Mouse (Mus musculus) MEL (cell line): ENCODE measurements at regions not wholly inside any gene's neighbourhood (a gene's known extent, or its start where the extent isn't known, plus 50 kb on each side); places are given as distances from the start of the nearest gene placed in this dataset.

Experiments
- DNase-seq: peaks from one replicate; pipeline ENCODE4 v3.0.0; 2011; ENCODE audit warnings: low read depth, low spot score
- H3K27ac ChIP-seq: 2 replicates; pipeline ENCODE4 v1.5.1; 2012; ENCODE audit warnings: low read depth, mild to moderate bottlenecking, control low read depth, low read length, moderate library complexity; ENCODE audit not compliant: control insufficient read depth
- H3K27me3 ChIP-seq, 2 experiments: fragments of 150-350 bp in 1 of 2; sonication (generic) in 1 of 2; 2 replicates each; pipeline ENCODE4 v1.6.1; 2012; ENCODE audit warnings: low read length in 2 of 2, mild to moderate bottlenecking in 2 of 2, improper control_type of control experiment in 1 of 2, moderate library complexity in 1 of 2; ENCODE audit not compliant: insufficient read depth in 2 of 2, control insufficient read depth in 1 of 2
- H3K36me3 ChIP-seq, 2 experiments: 2 replicates each; pipeline ENCODE4 v1.6.1; 2012 to 2014; ENCODE audit warnings: low read length in 2 of 2, improper control_type of control experiment in 1 of 2, inconsistent platforms in 1 of 2, mild to moderate bottlenecking in 1 of 2; ENCODE audit not compliant: insufficient read depth in 2 of 2, control insufficient read depth in 1 of 2
- H3K4me1 ChIP-seq, 2 experiments: fragments of 150-350 bp in 1 of 2; sonication (generic) in 1 of 2; 2 replicates each; pipeline ENCODE4 v1.6.1; 2012; ENCODE audit warnings: low read length in 2 of 2, improper control_type of control experiment in 1 of 2, mild to moderate bottlenecking in 1 of 2; ENCODE audit not compliant: insufficient read depth in 2 of 2, control insufficient read depth in 1 of 2
- H3K4me3 ChIP-seq, 2 experiments: fragments of 150-350 bp in 1 of 2; sonication (generic) in 1 of 2; 2 replicates each; pipeline ENCODE4 v1.5.1; 2012; ENCODE audit warnings: low read depth in 2 of 2, low read length in 2 of 2, mild to moderate bottlenecking in 2 of 2, moderate library complexity in 2 of 2, control low read depth in 1 of 2, improper control_type of control experiment in 1 of 2; ENCODE audit not compliant: control insufficient read depth in 1 of 2, insufficient read depth in 1 of 2
- H3K79me2 ChIP-seq: 2 replicates; pipeline ENCODE4 v1.6.1; 2012; ENCODE audit warnings: mild to moderate bottlenecking, low read length, moderate library complexity; ENCODE audit not compliant: control insufficient read depth, poor library complexity, insufficient read depth
- H3K9ac ChIP-seq: 2 replicates; pipeline ENCODE4 v1.6.1; 2012; ENCODE audit warnings: low read depth, mild to moderate bottlenecking, control low read depth, low read length, moderate library complexity; ENCODE audit not compliant: control insufficient read depth, poor library complexity, severe bottlenecking
- H3K9me3 ChIP-seq: fragments of 150-350 bp; sonication (generic); replicated peaks from 2 replicates; pipeline ENCODE4 v1.6.1; 2012; ENCODE audit warnings: mild to moderate bottlenecking, low read length, improper control_type of control experiment, moderate library complexity; ENCODE audit not compliant: insufficient read depth
- CHD1 ChIP-seq: IDR thresholded peaks from 2 replicates; pipeline ENCODE4 v1.6.1; 2012; ENCODE audit warnings: low read depth, mild to moderate bottlenecking, inconsistent platforms, low read length, improper control_type of control experiment
- CTCF ChIP-seq, 3 experiments: IDR thresholded peaks in 2 of 3; conservative IDR thresholded peaks in 1 of 3; 2 replicates each; pipeline ENCODE4 v1.5.1; 2011 to 2012; ENCODE audit warnings: low read length in 3 of 3, low read depth in 2 of 3, mild to moderate bottlenecking in 2 of 3, improper control_type of control experiment in 1 of 3, inconsistent platforms in 1 of 3, mixed read lengths in 1 of 3, moderate library complexity in 1 of 3; ENCODE audit not compliant: control insufficient read depth in 1 of 3, insufficient read depth in 1 of 3, poor library complexity in 1 of 3, severe bottlenecking in 1 of 3
- E2F4 ChIP-seq: IDR thresholded peaks from 2 replicates; pipeline ENCODE4 v1.6.1; 2011; ENCODE audit warnings: low read depth, low read length, improper control_type of control experiment, borderline replicate concordance
- ELF1 ChIP-seq: IDR thresholded peaks from 2 replicates; pipeline ENCODE4 v1.6.1; 2014; ENCODE audit warnings: low read depth, mild to moderate bottlenecking, inconsistent platforms, low read length, improper control_type of control experiment, moderate library complexity
- HCFC1 ChIP-seq: IDR thresholded peaks from 2 replicates; pipeline ENCODE4 v1.6.1; 2012; ENCODE audit warnings: low read depth, mild to moderate bottlenecking, inconsistent platforms, low read length, improper control_type of control experiment, moderate library complexity
- JUND ChIP-seq: IDR thresholded peaks from 2 replicates; pipeline ENCODE4 v1.6.1; 2011; ENCODE audit warnings: low read depth, mild to moderate bottlenecking, improper control_type of control experiment, low read length
- MAFK ChIP-seq: IDR thresholded peaks from 2 replicates; pipeline ENCODE4 v1.6.1; 2011; ENCODE audit warnings: low read depth, mild to moderate bottlenecking, low read length, improper control_type of control experiment, borderline replicate concordance
- MAX ChIP-seq: IDR thresholded peaks from 2 replicates; pipeline ENCODE4 v1.6.1; 2011; ENCODE audit warnings: low read length, improper control_type of control experiment
- MAZ ChIP-seq: IDR thresholded peaks from 2 replicates; pipeline ENCODE4 v1.6.1; 2012; ENCODE audit warnings: low read depth, mild to moderate bottlenecking, inconsistent platforms, low read length, improper control_type of control experiment
- MYC ChIP-seq: IDR thresholded peaks from 2 replicates; pipeline ENCODE4 v1.6.1; 2011; ENCODE audit warnings: low read depth, mild to moderate bottlenecking, low read length, improper control_type of control experiment, moderate library complexity
- NRF1 ChIP-seq: IDR thresholded peaks from 2 replicates; pipeline ENCODE4 v1.6.1; 2014; ENCODE audit warnings: low read depth, mild to moderate bottlenecking, inconsistent platforms, low read length, improper control_type of control experiment, moderate library complexity; ENCODE audit not compliant: poor library complexity, insufficient read depth, severe bottlenecking
- POLR2A ChIP-seq, 2 experiments: IDR thresholded peaks; 2 replicates each; pipeline ENCODE4 v1.6.1; 2011 to 2012; ENCODE audit warnings: low read length in 2 of 2, mild to moderate bottlenecking in 2 of 2, control low read depth in 1 of 2, improper control_type of control experiment in 1 of 2, low read depth in 1 of 2, moderate library complexity in 1 of 2; ENCODE audit not compliant: control insufficient read depth in 1 of 2, insufficient read depth in 1 of 2, poor library complexity in 1 of 2
- RCOR1 ChIP-seq: IDR thresholded peaks from 2 replicates; pipeline ENCODE4 v1.6.1; 2012; ENCODE audit warnings: low read depth, mild to moderate bottlenecking, inconsistent platforms, low read length, improper control_type of control experiment
- SIN3A ChIP-seq: IDR thresholded peaks from 2 replicates; pipeline ENCODE4 v1.6.1; 2012; ENCODE audit warnings: low read length, improper control_type of control experiment, inconsistent platforms
- TAL1 ChIP-seq: IDR thresholded peaks from 2 replicates; pipeline ENCODE4 v1.6.1; 2012; ENCODE audit warnings: mild to moderate bottlenecking, inconsistent platforms, low read length, moderate library complexity, mixed read lengths
- TCF12 ChIP-seq: IDR thresholded peaks from 2 replicates; pipeline ENCODE4 v1.6.1; 2014; ENCODE audit warnings: low read depth, mild to moderate bottlenecking, inconsistent platforms, low read length, improper control_type of control experiment, moderate library complexity
- UBTF ChIP-seq: IDR thresholded peaks from 2 replicates; pipeline ENCODE4 v1.6.1; 2012; ENCODE audit warnings: low read depth, mild to moderate bottlenecking, inconsistent platforms, low read length, improper control_type of control experiment, moderate library complexity, borderline replicate concordance; ENCODE audit not compliant: insufficient read depth
- USF1 ChIP-seq: IDR thresholded peaks from 2 replicates; pipeline ENCODE4 v1.6.1; 2014; ENCODE audit warnings: low read depth, mild to moderate bottlenecking, inconsistent platforms, low read length, improper control_type of control experiment, moderate library complexity
- USF2 ChIP-seq, 2 experiments: IDR thresholded peaks; 2 replicates each; pipeline ENCODE4 v1.6.1; 2011 to 2012; ENCODE audit warnings: improper control_type of control experiment in 2 of 2, low read length in 2 of 2, borderline replicate concordance in 1 of 2, inconsistent platforms in 1 of 2, low read depth in 1 of 2, mild to moderate bottlenecking in 1 of 2; ENCODE audit not compliant: insufficient read depth in 1 of 2
- ZC3H11A ChIP-seq: IDR thresholded peaks from 2 replicates; pipeline ENCODE4 v1.6.1; 2012; ENCODE audit warnings: low read depth, mild to moderate bottlenecking, inconsistent platforms, low read length, improper control_type of control experiment

- DNase-seq, result no peak
- TF ChIP-seq NRF1, result no peak
These were observed 375.9 kb downstream of the Psat1 start for GRCm38 (mm10) chr19:15571204-15571603.

GRCm38 (mm10) chr19:15561511-15561910 lies 385.6 kb downstream of the Psat1 start:
- Histone ChIP-seq H3K79me2 (no peaks in the 10 kb centered on the region), H3K9me3 (no peaks in the 10 kb centered on the region), H3K4me1 (no peaks in the 10 kb centered on the region), H3K4me3 (no peak overlapping the region), H3K36me3 (no peaks in the 10 kb centered on the region), H3K9ac (no peak overlapping the region), H3K27me3 (no peaks in the 10 kb centered on the region), H3K27ac (no peak overlapping the region)
- TF ChIP-seq MYC, result no peak
- no peak for TF ChIP-seq CHD1
- no peak for TF ChIP-seq ZC3H11A
- no peak for TF ChIP-seq SIN3A
- TF ChIP-seq E2F4, result no peak
- TF ChIP-seq NRF1, result no peak
- no peak for TF ChIP-seq HCFC1
- TF ChIP-seq JUND, result no peak
- no peak for TF ChIP-seq TCF12
- TF ChIP-seq CTCF (IDR thresholded peaks at IDR 0.05 in 2 of 3, conservative IDR thresholded peaks at IDR 0.05 in 1 of 3; ENCODE audit: control insufficient read depth in 1 of 3, insufficient read depth in 1 of 3, low read depth in 2 of 3, low read length in 3 of 3, poor library complexity in 1 of 3, severe bottlenecking in 1 of 3), result no peak
- no peak for TF ChIP-seq ELF1
- no peak for TF ChIP-seq TAL1
- TF ChIP-seq USF2 (IDR thresholded peaks at IDR 0.05; ENCODE audit: borderline replicate concordance in 1 of 2, insufficient read depth in 1 of 2, low read depth in 1 of 2, low read length in 2 of 2), result no peak
- TF ChIP-seq MAFK, result no peak
- TF ChIP-seq MAZ, result no peak
- no peak for TF ChIP-seq MAX
- no peak for TF ChIP-seq USF1
- TF ChIP-seq UBTF, result no peak
- TF ChIP-seq RCOR1, result no peak
- TF ChIP-seq POLR2A (IDR thresholded peaks at IDR 0.05; ENCODE audit: control insufficient read depth in 1 of 2, insufficient read depth in 1 of 2, low read depth in 1 of 2, low read length in 2 of 2, poor library complexity in 1 of 2), result no peak
- DNase-seq, result no peak

More at GRCm38 (mm10) chr19:15571204-15571603, 375.9 kb downstream of the Psat1 start:
- Histone ChIP-seq H3K9me3 (no peaks in the 10 kb centered on the region), H3K27ac (no peak overlapping the region), H3K79me2 (no peaks in the 10 kb centered on the region), H3K4me1 (no peaks in the 10 kb centered on the region), H3K4me3 (no peak overlapping the region), H3K36me3 (no peaks in the 10 kb centered on the region), H3K27me3 (no peaks in the 10 kb centered on the region), H3K9ac (no peak overlapping the region)
